Mouse (Mus musculus): Measurements from ENCODE around the gene Mrpl23. TPM values are rescaled to one million over a fixed set of nuclear protein-coding genes. Genes with fewer than 3 reads are reported as not detected.

Gene Mrpl23
- polyA plus RNA-seq, 1 experiment from 2014 or later = 35.6 TPM

GRCm38 (mm10) chr7:142576472-142577326, 44.2 kb downstream of the Mrpl23 start:
- Histone ChIP-seq H3K36me3 (ENCODE audit: control insufficient read depth, insufficient read depth, low read length) (0 out of 2 replicates have a peak, but pooled peaks cover 10% of the 10 kb centered on the region), H3K9me3 (ENCODE audit: control insufficient read depth, low read depth, low read length) (peaks cover 9% of the 10 kb centered on the region; the same call in 1 of the 2 replicates), H3K27ac (ENCODE audit: low read length) (peak overlapping the region; percentile 95), H3K9ac (replicated peaks; ENCODE audit: low read depth, low read length) (peak overlapping the region; percentile 79), H3K4me3 (ENCODE audit: low read depth, low read length) (peak overlapping the region; percentile 57), H3K27me3 (ENCODE audit: control insufficient read depth, insufficient read depth, low read length) (no peaks in the 10 kb centered on the region), H3K4me2 (replicated peaks; ENCODE audit: low read depth, low read length) (peak overlapping the region; percentile 49), H3K4me1 (ENCODE audit: control insufficient read depth, insufficient read depth, low read length) (peaks cover 43% of the 10 kb centered on the region)
- no peak for ATAC-seq (ENCODE audit: insufficient number of reproducible peaks, insufficient read depth, low FRiP score, low read depth)
- WGBS = 58% methylated on average over 25 of the region's 25 CpGs

GRCm38 (mm10) chr7:142577806-142578423, 45.4 kb downstream of the Mrpl23 start:
- Histone ChIP-seq H3K9ac (replicated peaks; ENCODE audit: low read depth, low read length) (peak overlapping the region; percentile 79), H3K9me3 (ENCODE audit: control insufficient read depth, low read depth, low read length) (peaks cover 9% of the 10 kb centered on the region; the same call in 1 of the 2 replicates), H3K27me3 (ENCODE audit: control insufficient read depth, insufficient read depth, low read length) (no peaks in the 10 kb centered on the region), H3K27ac (ENCODE audit: low read length) (peak overlapping the region; percentile 95), H3K36me3 (ENCODE audit: control insufficient read depth, insufficient read depth, low read length) (0 out of 2 replicates have a peak, but pooled peaks cover 10% of the 10 kb centered on the region), H3K4me3 (ENCODE audit: low read depth, low read length) (peak overlapping the region; percentile 57), H3K4me2 (replicated peaks; ENCODE audit: low read depth, low read length) (peak overlapping the region; percentile 49), H3K4me1 (ENCODE audit: control insufficient read depth, insufficient read depth, low read length) (peaks cover 31% of the 10 kb centered on the region)
- WGBS = 44% methylated on average over 26 of the region's 26 CpGs
- ATAC-seq (ENCODE audit: insufficient number of reproducible peaks, insufficient read depth, low FRiP score, low read depth) = peak; percentile 78

DNA sequence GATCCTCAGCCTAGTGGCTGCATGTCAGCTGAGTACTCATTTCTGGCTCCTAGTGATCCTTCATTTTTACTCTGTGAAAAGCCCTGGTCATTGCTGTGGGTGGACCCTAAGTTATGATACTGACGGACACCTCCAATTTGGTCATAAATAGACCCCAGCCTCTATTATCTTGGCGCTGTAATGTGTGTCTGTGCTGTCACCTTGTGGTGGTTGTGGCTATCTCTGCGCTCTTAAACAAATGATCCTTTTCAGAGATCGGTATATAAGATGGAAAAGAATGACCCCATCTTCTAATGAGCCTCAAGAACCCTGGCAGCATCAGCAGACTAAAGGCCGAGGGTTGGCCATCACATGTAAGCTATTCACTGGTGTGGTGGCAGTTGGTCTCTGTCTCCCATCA, 46.6 kb downstream of the Mrpl23 start:
- H3K4me2 ChIP-seq (replicated peaks; ENCODE audit: low read depth, low read length) = no peak overlapping the region
- 0 out of 2 replicates have a peak, but pooled peaks cover 10% of the 10 kb centered on the region for H3K36me3 ChIP-seq (ENCODE audit: control insufficient read depth, insufficient read depth, low read length)
- no peak overlapping the region for H3K9ac ChIP-seq (replicated peaks; ENCODE audit: low read depth, low read length)
- H3K27ac ChIP-seq (ENCODE audit: low read length) = peak overlapping the region; percentile 89; the same call in 1 of the 2 replicates
- peaks cover 9% of the 10 kb centered on the region; the same call in 1 of the 2 replicates for H3K9me3 ChIP-seq (ENCODE audit: control insufficient read depth, low read depth, low read length)
- H3K4me3 ChIP-seq (ENCODE audit: low read depth, low read length) = no peak overlapping the region
- no peaks in the 10 kb centered on the region for H3K27me3 ChIP-seq (ENCODE audit: control insufficient read depth, insufficient read depth, low read length)
- 56% methylated on average over 5 of the region's 5 CpGs for WGBS
- H3K4me1 ChIP-seq (ENCODE audit: control insufficient read depth, insufficient read depth, low read length) = peaks cover 20% of the 10 kb centered on the region
- no peak for ATAC-seq (ENCODE audit: insufficient number of reproducible peaks, insufficient read depth, low FRiP score, low read depth)

DNA sequence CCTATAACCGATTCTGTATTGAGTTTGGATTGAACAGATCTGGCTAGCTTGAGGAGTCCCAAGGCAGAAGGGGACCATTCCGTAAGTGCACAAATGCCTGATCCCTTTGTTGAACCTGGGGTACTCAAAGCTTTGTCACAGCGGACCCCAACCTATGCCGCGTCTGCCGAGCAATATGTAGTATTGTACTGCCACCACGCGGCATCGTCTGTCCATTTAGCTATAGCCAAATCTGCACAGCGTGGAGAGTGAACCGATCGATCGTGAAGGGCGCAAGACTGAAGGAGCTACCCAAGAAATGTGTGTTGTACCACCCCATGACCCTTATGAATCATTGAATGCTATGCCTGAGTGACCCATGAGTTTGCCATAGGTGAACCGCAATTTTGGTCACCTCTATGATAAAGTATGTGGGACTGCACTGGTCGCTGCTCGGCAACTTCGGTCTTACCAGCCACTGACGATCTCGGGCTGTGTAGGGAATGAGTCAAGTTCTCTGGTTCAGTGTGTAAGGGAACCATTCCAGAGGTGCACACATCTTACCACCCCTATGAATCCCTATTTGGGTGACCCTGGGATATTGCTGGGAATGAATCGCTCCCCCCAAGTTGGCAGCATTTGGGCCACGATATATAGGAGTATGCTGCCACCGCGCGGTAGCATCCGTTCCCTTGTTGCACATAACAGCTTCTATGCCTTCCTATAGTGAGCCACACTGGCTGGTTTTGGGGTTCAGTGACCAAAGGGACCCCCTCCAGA, 47.8 kb downstream of the Mrpl23 start:
- H3K4me1 ChIP-seq (ENCODE audit: control insufficient read depth, insufficient read depth, low read length) = peaks cover 7% of the 10 kb centered on the region; the same call in 1 of the 2 replicates
- WGBS = 45% methylated on average over 26 of the region's 26 CpGs
- no peak overlapping the region for H3K27ac ChIP-seq (ENCODE audit: low read length)
- peak overlapping the region; percentile 27 for H3K4me3 ChIP-seq (ENCODE audit: low read depth, low read length)
- peaks cover 9% of the 10 kb centered on the region; the same call in 1 of the 2 replicates for H3K9me3 ChIP-seq (ENCODE audit: control insufficient read depth, low read depth, low read length)
- H3K27me3 ChIP-seq (ENCODE audit: control insufficient read depth, insufficient read depth, low read length) = no peaks in the 10 kb centered on the region
- H3K36me3 ChIP-seq (ENCODE audit: control insufficient read depth, insufficient read depth, low read length) = 0 out of 2 replicates have a peak, but pooled peaks cover 10% of the 10 kb centered on the region
- no peak for ATAC-seq (ENCODE audit: insufficient number of reproducible peaks, insufficient read depth, low FRiP score, low read depth)
- peak overlapping the region; percentile 64 for H3K4me2 ChIP-seq (replicated peaks; ENCODE audit: low read depth, low read length)
- no peak overlapping the region for H3K9ac ChIP-seq (replicated peaks; ENCODE audit: low read depth, low read length)

- Histone ChIP-seq H3K36me3 (ENCODE audit: control insufficient read depth, insufficient read depth, low read length) (0 out of 2 replicates have a peak, but pooled peaks cover 3% of the 10 kb centered on the region), H3K9ac (replicated peaks; ENCODE audit: low read depth, low read length) (no peak overlapping the region), H3K27ac (ENCODE audit: low read length) (no peak overlapping the region), H3K4me2 (replicated peaks; ENCODE audit: low read depth, low read length) (no peak overlapping the region), H3K4me1 (ENCODE audit: control insufficient read depth, insufficient read depth, low read length) (0 out of 2 replicates have a peak, but pooled peaks cover 5% of the 10 kb centered on the region), H3K27me3 (ENCODE audit: control insufficient read depth, insufficient read depth, low read length) (no peaks in the 10 kb centered on the region), H3K9me3 (ENCODE audit: control insufficient read depth, low read depth, low read length) (peaks cover 9% of the 10 kb centered on the region; the same call in 1 of the 2 replicates), H3K4me3 (ENCODE audit: low read depth, low read length) (no peak overlapping the region)
- WGBS = 54% methylated on average over 7 of the region's 7 CpGs
- ATAC-seq (ENCODE audit: insufficient number of reproducible peaks, insufficient read depth, low FRiP score, low read depth) = no peak
Observed at GRCm38 (mm10) chr7:142581186-142581585, 48.7 kb downstream of the Mrpl23 start.

DNA sequence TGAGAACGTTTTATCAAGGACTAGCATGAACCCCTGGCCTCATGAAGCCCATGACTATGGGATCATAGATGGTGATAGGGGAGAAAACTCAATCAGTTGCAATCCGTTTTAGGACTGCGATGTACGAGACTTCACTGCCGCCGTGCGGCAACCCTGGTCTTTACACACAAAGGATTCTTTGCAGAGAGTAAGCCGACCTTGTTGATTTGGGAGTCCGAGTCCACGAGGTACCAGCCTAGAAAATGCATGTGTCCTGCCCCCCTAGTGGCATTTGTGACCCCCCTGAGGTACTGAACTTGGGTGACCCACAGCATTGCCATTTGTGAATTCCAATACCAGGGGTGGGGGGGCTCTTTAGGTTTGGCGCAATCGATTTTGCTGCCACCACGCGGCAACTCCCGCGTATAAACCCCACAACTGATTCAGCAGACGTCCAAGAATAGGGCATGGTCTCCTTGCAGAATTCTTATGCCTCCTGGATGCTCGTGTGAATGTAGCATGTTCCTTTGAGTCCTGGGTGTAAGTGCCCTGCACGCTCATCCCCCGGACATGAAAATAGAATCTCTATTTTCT, 49.3 kb downstream of the Mrpl23 start:
- H3K27ac ChIP-seq (ENCODE audit: low read length) = no peak overlapping the region
- H3K9ac ChIP-seq (replicated peaks; ENCODE audit: low read depth, low read length) = no peak overlapping the region
- peaks cover 9% of the 10 kb centered on the region; the same call in 1 of the 2 replicates for H3K9me3 ChIP-seq (ENCODE audit: control insufficient read depth, low read depth, low read length)
- 50% methylated on average over 20 of the region's 20 CpGs for WGBS
- no peak for ATAC-seq (ENCODE audit: insufficient number of reproducible peaks, insufficient read depth, low FRiP score, low read depth)
- H3K4me1 ChIP-seq (ENCODE audit: control insufficient read depth, insufficient read depth, low read length) = 0 out of 2 replicates have a peak, but pooled peaks cover 5% of the 10 kb centered on the region
- no peak overlapping the region for H3K4me3 ChIP-seq (ENCODE audit: low read depth, low read length)
- 0 out of 2 replicates have a peak, but pooled peaks cover 1% of the 10 kb centered on the region for H3K36me3 ChIP-seq (ENCODE audit: control insufficient read depth, insufficient read depth, low read length)
- peak overlapping the region; percentile 33 for H3K4me2 ChIP-seq (replicated peaks; ENCODE audit: low read depth, low read length)
- no peaks in the 10 kb centered on the region for H3K27me3 ChIP-seq (ENCODE audit: control insufficient read depth, insufficient read depth, low read length)

DNA sequence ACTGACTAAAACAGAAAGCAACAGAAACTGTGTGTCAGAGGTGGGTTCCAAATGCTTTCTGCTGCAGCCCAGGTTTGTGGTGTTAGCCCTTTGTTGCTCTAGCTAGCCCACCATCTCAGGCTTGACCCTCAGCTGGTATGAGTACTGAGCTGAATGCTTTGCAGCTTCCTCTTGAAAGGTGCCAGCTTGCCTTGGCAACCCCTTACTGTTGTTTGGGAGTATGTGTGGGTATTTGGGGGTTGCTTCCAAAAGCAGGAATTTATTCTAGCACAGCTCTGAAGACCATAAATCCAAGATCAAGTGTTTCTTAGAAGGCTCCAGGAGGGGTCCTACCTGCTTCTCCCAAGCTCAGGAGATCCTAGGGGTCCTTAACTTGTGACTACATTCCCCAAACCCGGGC, 52.4 kb downstream of the Mrpl23 start:
- Histone ChIP-seq H3K4me1 (ENCODE audit: control insufficient read depth, insufficient read depth, low read length) (peaks cover 6% of the 10 kb centered on the region; the same call in 1 of the 2 replicates), H3K4me3 (ENCODE audit: low read depth, low read length) (no peak overlapping the region), H3K27ac (ENCODE audit: low read length) (no peak overlapping the region), H3K4me2 (replicated peaks; ENCODE audit: low read depth, low read length) (no peak overlapping the region), H3K36me3 (ENCODE audit: control insufficient read depth, insufficient read depth, low read length) (no peaks in the 10 kb centered on the region), H3K9me3 (ENCODE audit: control insufficient read depth, low read depth, low read length) (peaks cover 9% of the 10 kb centered on the region; the same call in 1 of the 2 replicates), H3K9ac (replicated peaks; ENCODE audit: low read depth, low read length) (no peak overlapping the region), H3K27me3 (ENCODE audit: control insufficient read depth, insufficient read depth, low read length) (no peaks in the 10 kb centered on the region)
- WGBS = 26% methylated on average over 1 of the region's 1 CpGs
- ATAC-seq (ENCODE audit: insufficient number of reproducible peaks, insufficient read depth, low FRiP score, low read depth) = no peak
